Mouse (Mus musculus) layer of hippocampus, postnatal 14 days (tissue): ENCODE results near the gene Vmn2r2. TPM values are rescaled to one million over a fixed set of nuclear protein-coding genes. Genes with fewer than 3 reads are reported as not detected.
A peak's percentile ranks its signal among the peaks of the same experiment; 100 is the strongest.

ENCODE experiments used
- DNase-seq, 2 experiments: peaks; one replicate each; pipeline ENCODE4 v3.0.0; 2021 to 2022; ENCODE audit warnings: low spot score in 2 of 2, mixed read lengths in 1 of 2
- long read RNA-seq, 2 experiments: library from polyadenylated mRNA; stranded (forward); transcript quantifications; one replicate each; pipeline ENCODE4 v2.0.0; 2021
- total RNA-seq, 2 experiments: library from RNA; stranded (reverse); gene quantifications; 2 replicates each; pipeline ENCODE4 v1.2.3; 2021

The Vmn2r2 gene
- total RNA-seq, result not detected
- long read RNA-seq, experiment 1, result 0 reads
- long read RNA-seq, experiment 2, result 0 reads

- peak in 1 of 2 experiments; percentile 6 for DNase-seq
Observed at GRCm38 (mm10) chr3:64141878-64142508, at the start of gene Vmn2r2. Gene Vmn2r2 (minus strand): TSS chr3:64141928.

DNA sequence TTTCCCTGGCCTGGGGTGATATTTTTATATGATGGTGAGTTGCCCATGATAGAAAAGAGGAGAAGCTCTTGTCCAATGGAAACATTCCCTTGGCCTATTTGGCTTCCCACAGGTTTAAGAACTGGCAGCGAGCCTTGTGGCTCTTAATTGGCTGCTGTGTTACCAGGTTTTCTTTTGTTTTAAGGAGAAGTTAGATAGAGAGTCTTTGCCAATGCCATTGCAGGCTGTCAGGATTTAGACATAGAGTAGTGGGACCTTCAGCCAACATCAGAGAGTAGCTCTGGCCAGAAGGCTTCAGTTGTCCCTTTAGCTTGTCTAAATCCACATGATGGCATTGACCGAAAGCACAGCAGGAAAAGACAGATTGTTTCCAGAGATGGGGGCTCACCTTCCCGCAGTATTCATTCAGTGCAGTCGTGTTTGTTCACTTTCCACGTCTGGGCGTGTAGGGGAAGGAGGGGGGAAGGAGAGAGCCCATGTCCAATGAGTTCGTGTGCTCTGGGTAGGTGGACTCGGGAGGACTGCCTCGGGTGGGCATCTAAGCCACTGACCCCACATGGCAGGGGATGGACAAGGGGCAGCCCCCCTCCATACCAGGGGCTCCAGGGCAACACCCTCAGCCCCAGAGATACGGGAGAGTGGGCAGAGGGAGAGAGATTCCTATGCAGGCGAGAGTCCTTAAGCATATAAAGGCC lies 28.2 kb downstream of the Vmn2r2 start:
- DNase-seq, result peak; percentile 2 to 9

DNA sequence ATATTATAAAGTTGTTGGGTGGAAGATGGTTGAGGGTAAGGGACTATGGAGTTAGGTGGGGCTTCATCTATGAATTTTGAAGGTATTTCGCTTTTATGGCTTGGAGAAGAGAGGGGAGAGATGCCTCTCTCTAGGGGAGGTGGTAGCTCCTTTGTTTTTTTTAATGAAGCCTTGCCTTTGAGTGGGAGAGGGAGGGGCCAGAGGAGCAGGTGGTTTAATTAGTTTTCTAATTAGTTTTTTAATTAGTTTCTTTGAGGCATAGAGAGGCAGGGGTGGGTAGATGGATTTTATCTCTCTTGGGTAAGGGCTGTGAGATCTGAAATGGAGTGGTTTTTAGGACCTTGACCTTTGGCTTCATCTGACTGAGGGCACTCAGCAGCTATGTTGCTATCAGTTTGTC lies 29.0 kb downstream of the Vmn2r2 start:
- DNase-seq, result no peak

DNA sequence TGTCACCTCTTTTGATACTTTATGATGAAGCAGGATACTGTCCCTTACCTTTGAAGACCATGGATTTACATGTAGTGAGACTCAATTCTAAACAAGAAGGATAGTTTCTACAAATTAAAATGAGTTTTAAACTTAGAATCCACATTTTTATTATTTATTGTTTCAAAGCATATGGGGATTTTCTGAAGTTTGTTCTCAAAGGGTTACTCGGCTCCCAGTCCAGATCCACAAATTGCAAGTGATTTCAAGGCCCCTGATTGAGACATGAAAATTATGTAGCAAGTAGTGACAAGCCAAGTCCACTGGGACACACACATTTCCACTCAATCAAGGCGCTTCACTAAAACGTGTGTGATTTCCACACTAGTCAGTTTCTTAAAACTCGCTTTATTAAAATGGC lies 60.5 kb downstream of the Vmn2r2 start, which contains the start of gene Vmn2r1:
TSS of gene Vmn2r1 (plus strand) at position 301 of the 400 bp plus-strand sequence.
- no peak for DNase-seq

Other genes with a start within 250 kb of the Vmn2r2 start
- 1 to 10 TPM; 7.7 to 9.1 TPM for gene Plch1, start 242.5 kb downstream of the Vmn2r2 start, total RNA-seq
- gene E130311K13Rik, start 212.5 kb downstream of the Vmn2r2 start, total RNA-seq, result 10 to 100 TPM; 11.7 to 12.5 TPM
- 10 to 100 TPM; 25.5 to 28.3 TPM for gene Slc33a1, start 177.2 kb downstream of the Vmn2r2 start, total RNA-seq
- gene Gmps, start 165.8 kb downstream of the Vmn2r2 start, total RNA-seq, result 10 to 100 TPM; 38.6 to 39.0 TPM
- gene Vmn2r1, start 60.4 kb downstream of the Vmn2r2 start, total RNA-seq, result under 1 TPM; 0.53 to 0.74 TPM
- gene Vmn2r3, start 147.8 kb upstream of the Vmn2r2 start, total RNA-seq, result not detected